Mouse (Mus musculus) heart, embryonic 11.5 days (tissue): Measurements from ENCODE around the gene Jak3. TPM values are rescaled to one million over a fixed set of nuclear protein-coding genes. Genes with fewer than 3 reads are reported as not detected.
A peak's percentile ranks its signal among the peaks of the same experiment; 100 is the strongest.

Experiments used
- ATAC-seq: fragments of 200-750 bp; cut with Nextera tagmentation; replicated peaks from 2 replicates; pipeline ENCODE4 v1.8.0; 2017; ENCODE audit warnings: moderate library complexity; ENCODE audit not compliant: insufficient number of reproducible peaks, low FRiP score, low TSS enrichment
- H3K27ac ChIP-seq: fragments of 300-500 bp; sonication (generic); 2 replicates; pipeline ENCODE4 v1.5.1; 2014; ENCODE audit warnings: mild to moderate bottlenecking, low read depth, low read length
- H3K27me3 ChIP-seq: fragments of 300-500 bp; sonication (generic); 2 replicates; pipeline ENCODE4 v1.6.1; 2014; ENCODE audit warnings: mild to moderate bottlenecking, low read length, mixed read lengths; ENCODE audit not compliant: control insufficient read depth, insufficient read depth
- H3K36me3 ChIP-seq: fragments of 300-500 bp; sonication (generic); 2 replicates; pipeline ENCODE4 v1.6.1; 2014; ENCODE audit warnings: mild to moderate bottlenecking, low read length, moderate library complexity, mixed read lengths; ENCODE audit not compliant: control insufficient read depth, insufficient read depth
- H3K4me1 ChIP-seq: fragments of 300-500 bp; sonication (generic); 2 replicates; pipeline ENCODE4 v1.6.1; 2014; ENCODE audit warnings: low read length; ENCODE audit not compliant: control insufficient read depth, insufficient read depth
- H3K4me2 ChIP-seq: fragments of 300-500 bp; sonication (generic); 2 replicates; pipeline ENCODE4 v1.6.1; 2014; ENCODE audit warnings: mild to moderate bottlenecking, moderate library complexity
- H3K4me3 ChIP-seq: fragments of 300-500 bp; sonication (generic); 2 replicates; pipeline ENCODE4 v1.5.1; 2014; ENCODE audit warnings: low read depth, low read length
- H3K9ac ChIP-seq: fragments of 300-500 bp; sonication (generic); 2 replicates; pipeline ENCODE4 v1.6.1; 2014; ENCODE audit warnings: mild to moderate bottlenecking, low read depth, low read length, moderate library complexity
- H3K9me3 ChIP-seq: fragments of 300-500 bp; sonication (generic); replicated peaks from 2 replicates; pipeline ENCODE4 v1.6.1; 2016; ENCODE audit warnings: low read length; ENCODE audit not compliant: control insufficient read depth
- WGBS: fragments of 180-500 bp; shearing (Covaris S2); extraction: QIAGEN DNeasy Blood & Tissue Kit; methylation state at CpG from one replicate; pipeline ENCODE4 v1.1.7; 2014; ENCODE audit not compliant: insufficient replicate concordance; 5-methylcytosine and 5-hydroxymethylcytosine counted together
- polyA plus RNA-seq: library from polyadenylated mRNA; unstranded; fragments of >200 nt; fragmentation: Nextera tagmentation; extraction: Ambion mirVana; gene quantifications from 2 replicates; pipeline ENCODE4 v1.2.1, GENCODE M21; 2014

Gene Jak3
- polyA plus RNA-seq, 1 experiment from 2014 or later: 4.9 TPM

GRCm38 (mm10) chr8:71717096-71717495, 41.0 kb downstream of the Jak3 start:
- Histone ChIP-seq H3K4me1 (no peaks in the 10 kb centered on the region), H3K4me3 (no peak overlapping the region), H3K27ac (no peak overlapping the region), H3K9ac (no peak overlapping the region), H3K4me2 (no peak overlapping the region), H3K9me3 (no peaks in the 10 kb centered on the region), H3K36me3 (no peaks in the 10 kb centered on the region), H3K27me3 (peaks cover 16% of the 10 kb centered on the region)
- ATAC-seq: no peak
- WGBS: 81% methylated on average over 12 of the region's 12 CpGs

GRCm38 (mm10) chr8:71718252-71718651, 42.2 kb downstream of the Jak3 start:
- Histone ChIP-seq H3K36me3 (no peaks in the 10 kb centered on the region), H3K27me3 (peaks cover 19% of the 10 kb centered on the region), H3K27ac (no peak overlapping the region), H3K4me3 (no peak overlapping the region), H3K4me1 (no peaks in the 10 kb centered on the region), H3K9me3 (no peaks in the 10 kb centered on the region), H3K9ac (no peak overlapping the region), H3K4me2 (no peak overlapping the region)
- WGBS: 24% methylated on average over 3 of the region's 3 CpGs
- no peak for ATAC-seq

- Histone ChIP-seq H3K4me2 (no peak overlapping the region), H3K4me1 (no peaks in the 10 kb centered on the region), H3K9me3 (no peaks in the 10 kb centered on the region), H3K27me3 (peaks cover 17% of the 10 kb centered on the region), H3K36me3 (no peaks in the 10 kb centered on the region), H3K4me3 (no peak overlapping the region), H3K9ac (no peak overlapping the region), H3K27ac (no peak overlapping the region)
- ATAC-seq: no peak
- 48% methylated on average over 4 of the region's 4 CpGs for WGBS
Observed at GRCm38 (mm10) chr8:71719218-71719617, 43.1 kb downstream of the Jak3 start.

GRCm38 (mm10) chr8:71719928-71720457, 43.9 kb downstream of the Jak3 start:
- Histone ChIP-seq H3K9ac (no peak overlapping the region), H3K27me3 (peaks cover 25% of the 10 kb centered on the region)

GRCm38 (mm10) chr8:71723047-71723551, 47.0 kb downstream of the Jak3 start:
- no peak for ATAC-seq
- H3K27me3 ChIP-seq: peaks cover 45% of the 10 kb centered on the region

More at GRCm38 (mm10) chr8:71719928-71720457, 43.9 kb downstream of the Jak3 start:
- no peak overlapping the region for H3K4me3 ChIP-seq
- WGBS: 41% methylated on average over 7 of the region's 7 CpGs
- no peaks in the 10 kb centered on the region for H3K36me3 ChIP-seq
- no peaks in the 10 kb centered on the region for H3K4me1 ChIP-seq
- no peak for ATAC-seq
- H3K4me2 ChIP-seq: no peak overlapping the region
- no peaks in the 10 kb centered on the region for H3K9me3 ChIP-seq
- no peak overlapping the region for H3K27ac ChIP-seq

GRCm38 (mm10) chr8:71724389-71724788, 48.3 kb downstream of the Jak3 start:
- Histone ChIP-seq H3K27me3 (peaks cover 43% of the 10 kb centered on the region), H3K4me3 (no peak overlapping the region), H3K4me1 (no peaks in the 10 kb centered on the region), H3K9ac (no peak overlapping the region), H3K4me2 (no peak overlapping the region), H3K9me3 (no peaks in the 10 kb centered on the region), H3K36me3 (no peaks in the 10 kb centered on the region), H3K27ac (no peak overlapping the region)
- no peak for ATAC-seq
- 59% methylated on average over 4 of the region's 4 CpGs for WGBS

More at GRCm38 (mm10) chr8:71723047-71723551, 47.0 kb downstream of the Jak3 start:
- no peaks in the 10 kb centered on the region for H3K4me1 ChIP-seq
- no peaks in the 10 kb centered on the region for H3K9me3 ChIP-seq
- no peak overlapping the region for H3K4me2 ChIP-seq
- no peak overlapping the region for H3K9ac ChIP-seq
- H3K27ac ChIP-seq: no peak overlapping the region
- WGBS: 46% methylated on average over 14 of the region's 14 CpGs
- H3K36me3 ChIP-seq: no peaks in the 10 kb centered on the region
- no peak overlapping the region for H3K4me3 ChIP-seq

- Histone ChIP-seq H3K27me3 (peaks cover 45% of the 10 kb centered on the region), H3K4me3 (peak within 1 kb of the TSS; percentile 58), H3K9ac (peak within 1 kb of the TSS; percentile 39; the same call in 1 of the 2 replicates), H3K9me3 (no peaks in the 10 kb centered on the region), H3K36me3 (no peaks in the 10 kb centered on the region), H3K4me1 (no peaks in the 10 kb centered on the region), H3K27ac (no peak within 1 kb of the TSS), H3K4me2 (peak within 1 kb of the TSS; percentile 69)
- ATAC-seq: peak; percentile 47; the same call in 1 of the 2 replicates
- 2% methylated on average over 52 of the region's 54 CpGs for WGBS
Observed at GRCm38 (mm10) chr8:71725122-71725924, 49.2 kb downstream of the Jak3 start, which contains the start of gene Fcho1. Gene Fcho1 (minus strand): TSS chr8:71725716.

- no peaks in the 10 kb centered on the region for H3K4me1 ChIP-seq
- WGBS: 4% methylated on average over 19 of the region's 21 CpGs
- peak overlapping the region; percentile 60 for H3K4me2 ChIP-seq
- H3K9ac ChIP-seq: no peak overlapping the region
- ATAC-seq: 0 out of 2 replicates have a peak, but pooled peaks have one; percentile 12
- peak overlapping the region; percentile 16 for H3K4me3 ChIP-seq
- H3K9me3 ChIP-seq: no peaks in the 10 kb centered on the region
- H3K27me3 ChIP-seq: peaks cover 50% of the 10 kb centered on the region
- H3K36me3 ChIP-seq: no peaks in the 10 kb centered on the region
- H3K27ac ChIP-seq: no peak overlapping the region
Observed at GRCm38 (mm10) chr8:71728240-71728785, 52.2 kb downstream of the Jak3 start.
